Mouse (Mus musculus): ENCODE results near the gene Cntnap2. TPM values are rescaled to one million over a fixed set of nuclear protein-coding genes. Genes with fewer than 3 reads are reported as not detected.

The Cntnap2 gene
- polyA plus RNA-seq, 1 experiment from 2014 or later: 1.7 TPM

DNA sequence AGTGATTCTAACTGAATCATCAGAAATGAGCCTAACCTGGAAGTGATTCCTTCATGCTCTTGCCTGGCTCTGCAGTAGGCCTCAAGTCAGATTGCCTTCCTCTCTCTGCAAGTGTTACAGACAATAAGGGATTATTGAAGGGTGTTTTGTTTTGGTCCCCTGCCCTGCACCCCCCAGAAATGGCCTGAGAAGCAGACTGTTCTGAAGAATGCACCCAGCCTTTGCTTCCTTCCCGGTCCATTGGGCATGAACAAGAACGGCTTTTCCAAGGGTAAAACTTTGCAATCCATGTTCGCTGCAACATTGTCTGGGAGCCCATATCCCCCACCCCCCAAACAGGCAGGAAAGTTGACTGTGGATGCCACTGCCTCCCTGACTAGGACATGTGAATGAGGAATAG is 1704.3 kb downstream of the Cntnap2 start:
- Histone ChIP-seq H3K9ac (ENCODE audit: low read depth, low read length) (no peak overlapping the region), H3K4me1 (ENCODE audit: control insufficient read depth, insufficient read depth, low read length) (no peaks in the 10 kb centered on the region), H3K4me3 (ENCODE audit: low read length) (no peak overlapping the region), H3K4me2 (ENCODE audit: low read depth, low read length) (no peak overlapping the region), H3K9me3 (ENCODE audit: control insufficient read depth, low read length) (no peaks in the 10 kb centered on the region), H3K27ac (ENCODE audit: low read length) (no peak overlapping the region), H3K27me3 (replicated peaks; ENCODE audit: control insufficient read depth, insufficient read depth, low read length) (no peaks in the 10 kb centered on the region), H3K36me3 (ENCODE audit: control insufficient read depth, insufficient read depth, low read length) (no peaks in the 10 kb centered on the region)
- no peak for ATAC-seq
- WGBS: 85% methylated on average over 3 of the region's 3 CpGs

DNA sequence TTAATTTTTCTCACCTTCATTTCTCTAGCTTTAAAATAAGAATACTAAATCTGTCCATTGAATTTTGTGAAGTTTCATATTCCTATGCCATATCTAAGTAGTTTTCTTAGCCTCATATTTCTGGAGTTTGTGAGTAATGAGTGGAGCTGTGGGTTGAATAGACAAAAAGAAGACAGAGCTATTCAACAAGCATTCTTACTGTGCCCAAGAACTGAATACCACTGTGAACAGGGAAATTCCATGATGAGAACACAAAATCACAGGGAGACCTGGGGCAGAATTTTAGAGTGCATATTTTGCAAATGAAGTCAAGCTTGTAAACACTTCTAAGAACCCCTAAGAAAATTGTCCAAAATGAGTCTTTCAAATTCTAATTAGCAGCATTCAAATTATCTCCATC is 1715.4 kb downstream of the Cntnap2 start:
- H3K27me3 ChIP-seq (replicated peaks; ENCODE audit: control insufficient read depth, insufficient read depth, low read length): no peaks in the 10 kb centered on the region
- H3K4me3 ChIP-seq (ENCODE audit: low read length): no peak overlapping the region
- H3K9me3 ChIP-seq (ENCODE audit: control insufficient read depth, low read length): no peaks in the 10 kb centered on the region
- H3K36me3 ChIP-seq (ENCODE audit: control insufficient read depth, insufficient read depth, low read length): no peaks in the 10 kb centered on the region
- H3K4me2 ChIP-seq (ENCODE audit: low read depth, low read length): no peak overlapping the region
- H3K4me1 ChIP-seq (ENCODE audit: control insufficient read depth, insufficient read depth, low read length): no peaks in the 10 kb centered on the region
- ATAC-seq: no peak
- H3K27ac ChIP-seq (ENCODE audit: low read length): no peak overlapping the region
- no peak overlapping the region for H3K9ac ChIP-seq (ENCODE audit: low read depth, low read length)

DNA sequence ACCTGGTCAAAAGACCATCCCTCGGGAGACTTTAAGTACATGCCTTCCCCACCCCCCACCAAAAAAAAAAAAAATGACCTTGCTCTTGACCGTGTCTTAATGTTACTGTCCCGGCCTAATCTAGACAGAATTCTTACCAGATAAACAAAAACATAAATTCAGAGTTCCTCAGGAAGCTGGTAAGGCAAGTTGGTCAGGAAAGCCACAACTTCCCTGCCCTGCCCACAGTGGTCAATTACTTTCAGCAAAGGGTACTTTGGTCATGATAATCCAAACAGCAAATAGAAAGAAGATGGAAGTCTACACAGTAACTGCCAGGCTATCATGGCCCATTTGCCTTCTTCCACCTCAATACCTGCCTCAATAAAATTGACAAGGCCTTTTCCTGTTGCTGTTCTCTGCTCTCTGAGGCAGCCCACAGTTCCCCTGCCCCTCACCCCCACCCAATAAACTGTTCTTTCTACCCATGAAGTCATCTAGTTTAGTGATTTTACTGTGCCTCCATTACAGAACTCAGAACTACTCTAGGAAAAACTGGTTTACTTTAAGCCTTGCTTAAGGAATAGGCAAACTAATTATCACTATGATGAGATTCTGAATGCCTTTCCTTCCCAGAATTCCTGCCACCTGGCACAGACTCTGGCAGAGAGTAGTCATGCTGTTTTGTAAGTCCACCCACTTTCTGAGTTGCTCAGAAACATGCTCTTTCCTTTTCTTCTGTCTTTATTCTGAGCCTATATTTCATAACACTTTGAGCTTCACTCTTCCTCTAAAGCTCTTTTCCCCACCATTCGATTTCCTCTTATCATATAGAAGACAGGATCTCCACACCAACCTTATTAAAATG is 1743.3 kb downstream of the Cntnap2 start:
- Histone ChIP-seq H3K4me1 (ENCODE audit: control insufficient read depth, insufficient read depth, low read length) (no peaks in the 10 kb centered on the region), H3K4me2 (ENCODE audit: low read depth, low read length) (no peak overlapping the region), H3K9me3 (ENCODE audit: control insufficient read depth, low read length) (no peaks in the 10 kb centered on the region), H3K9ac (ENCODE audit: low read depth, low read length) (no peak overlapping the region), H3K4me3 (ENCODE audit: low read length) (no peak overlapping the region), H3K27ac (ENCODE audit: low read length) (no peak overlapping the region), H3K27me3 (replicated peaks; ENCODE audit: control insufficient read depth, insufficient read depth, low read length) (no peaks in the 10 kb centered on the region), H3K36me3 (ENCODE audit: control insufficient read depth, insufficient read depth, low read length) (no peaks in the 10 kb centered on the region)
- no peak for ATAC-seq
- 65% methylated on average over 4 of the region's 4 CpGs for WGBS

DNA sequence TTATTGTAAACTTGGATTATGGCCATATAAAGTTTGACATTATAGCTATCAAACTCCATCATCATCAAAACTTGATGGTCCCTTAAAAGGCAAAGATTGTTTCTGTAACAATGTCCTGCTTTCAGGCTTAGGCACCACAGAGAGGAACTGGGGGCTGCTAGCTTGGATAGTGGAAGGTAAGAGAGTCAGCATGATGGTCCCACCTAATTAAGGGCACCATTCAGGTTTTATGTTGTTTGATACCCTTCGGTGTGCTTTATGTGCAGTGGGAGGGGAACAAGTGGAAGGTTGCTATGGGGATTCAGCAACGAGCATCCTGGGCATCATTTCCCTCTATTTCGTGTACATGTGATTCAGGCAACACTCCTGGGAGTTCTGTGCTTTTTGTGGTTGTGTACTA is 1797.5 kb downstream of the Cntnap2 start:
- Histone ChIP-seq H3K4me3 (ENCODE audit: low read length) (no peak overlapping the region), H3K9me3 (ENCODE audit: control insufficient read depth, low read length) (no peaks in the 10 kb centered on the region), H3K4me2 (ENCODE audit: low read depth, low read length) (no peak overlapping the region), H3K9ac (ENCODE audit: low read depth, low read length) (no peak overlapping the region), H3K27ac (ENCODE audit: low read length) (no peak overlapping the region), H3K4me1 (ENCODE audit: control insufficient read depth, insufficient read depth, low read length) (0 out of 2 replicates have a peak, but pooled peaks cover 2% of the 10 kb centered on the region), H3K27me3 (replicated peaks; ENCODE audit: control insufficient read depth, insufficient read depth, low read length) (no peaks in the 10 kb centered on the region), H3K36me3 (ENCODE audit: control insufficient read depth, insufficient read depth, low read length) (no peaks in the 10 kb centered on the region)
- no peak for ATAC-seq
- 75% methylated on average over 3 of the region's 3 CpGs for WGBS

DNA sequence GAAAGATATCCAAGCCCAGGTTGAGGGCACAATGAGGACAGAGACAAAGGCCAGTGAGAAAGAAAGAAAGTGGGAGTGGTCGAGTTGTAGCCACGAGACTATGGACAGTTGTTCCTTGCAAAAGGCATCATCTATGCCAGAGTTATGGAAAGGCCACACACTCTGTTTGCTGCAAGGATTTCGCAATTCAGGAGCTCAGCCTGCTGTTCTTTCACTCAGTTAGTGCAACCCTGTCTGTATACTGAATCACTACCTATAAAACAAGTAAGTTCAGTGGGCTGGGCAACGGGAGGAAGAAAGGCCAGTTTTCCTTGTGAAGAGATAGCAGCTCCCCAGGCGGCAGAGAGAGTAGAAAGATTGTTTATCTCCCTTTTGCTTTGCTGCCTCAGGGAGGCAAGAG is 1801.9 kb downstream of the Cntnap2 start:
- no peak overlapping the region for H3K4me2 ChIP-seq (ENCODE audit: low read depth, low read length)
- 0 out of 2 replicates have a peak, but pooled peaks cover 2% of the 10 kb centered on the region for H3K4me1 ChIP-seq (ENCODE audit: control insufficient read depth, insufficient read depth, low read length)
- H3K36me3 ChIP-seq (ENCODE audit: control insufficient read depth, insufficient read depth, low read length): no peaks in the 10 kb centered on the region
- ATAC-seq: peak; percentile 91
- WGBS: 19% methylated on average over 5 of the region's 5 CpGs
- no peak overlapping the region for H3K4me3 ChIP-seq (ENCODE audit: low read length)
- no peak overlapping the region for H3K9ac ChIP-seq (ENCODE audit: low read depth, low read length)
- H3K9me3 ChIP-seq (ENCODE audit: control insufficient read depth, low read length): no peaks in the 10 kb centered on the region
- H3K27me3 ChIP-seq (replicated peaks; ENCODE audit: control insufficient read depth, insufficient read depth, low read length): no peaks in the 10 kb centered on the region
- H3K27ac ChIP-seq (ENCODE audit: low read length): no peak overlapping the region

DNA sequence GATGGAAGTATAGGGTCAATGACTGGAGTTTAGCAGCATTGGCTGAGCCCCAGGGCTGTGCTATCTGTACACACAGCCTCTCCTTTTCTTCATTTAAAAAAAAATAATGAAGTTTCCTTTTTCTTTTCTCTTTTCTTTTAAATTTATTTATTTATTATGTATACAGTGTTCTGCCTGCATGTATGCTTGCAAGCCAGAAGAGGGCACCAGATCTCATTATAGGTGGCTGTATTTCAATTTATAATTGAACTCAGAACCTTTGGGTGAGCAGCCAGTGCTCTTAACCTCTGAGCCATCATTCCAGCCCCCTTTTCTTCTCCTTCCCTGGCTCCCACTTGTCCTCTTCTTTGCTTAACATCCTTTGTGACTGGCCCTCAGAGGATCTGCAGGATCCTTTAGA is 1807.2 kb downstream of the Cntnap2 start:
- Histone ChIP-seq H3K27me3 (replicated peaks; ENCODE audit: control insufficient read depth, insufficient read depth, low read length) (no peaks in the 10 kb centered on the region), H3K4me3 (ENCODE audit: low read length) (no peak overlapping the region), H3K4me1 (ENCODE audit: control insufficient read depth, insufficient read depth, low read length) (no peaks in the 10 kb centered on the region), H3K9me3 (ENCODE audit: control insufficient read depth, low read length) (no peaks in the 10 kb centered on the region), H3K27ac (ENCODE audit: low read length) (no peak overlapping the region), H3K36me3 (ENCODE audit: control insufficient read depth, insufficient read depth, low read length) (no peaks in the 10 kb centered on the region), H3K9ac (ENCODE audit: low read depth, low read length) (no peak overlapping the region), H3K4me2 (ENCODE audit: low read depth, low read length) (no peak overlapping the region)
- no peak for ATAC-seq

DNA sequence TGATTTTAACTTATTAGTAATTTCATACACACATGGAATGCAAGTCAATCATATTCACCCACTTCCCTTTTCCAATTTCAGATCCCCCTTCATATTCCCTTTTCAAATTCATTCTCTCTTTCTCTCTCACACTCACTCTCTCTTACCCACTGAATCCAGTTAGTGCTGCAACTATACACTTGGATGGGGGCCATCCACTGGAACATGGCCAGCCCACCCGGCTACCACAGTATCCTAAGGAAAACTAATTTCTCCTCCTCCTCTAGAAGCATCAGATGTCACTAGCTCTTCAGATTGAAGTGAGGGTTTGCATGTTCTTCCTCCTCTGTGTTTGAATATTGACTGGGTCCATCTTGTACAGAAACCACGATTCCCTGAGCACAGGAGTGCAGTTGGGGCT is 1827.1 kb downstream of the Cntnap2 start:
- Histone ChIP-seq H3K9me3 (ENCODE audit: control insufficient read depth, low read length) (no peaks in the 10 kb centered on the region), H3K9ac (ENCODE audit: low read depth, low read length) (no peak overlapping the region), H3K27ac (ENCODE audit: low read length) (no peak overlapping the region), H3K4me1 (ENCODE audit: control insufficient read depth, insufficient read depth, low read length) (no peaks in the 10 kb centered on the region), H3K36me3 (ENCODE audit: control insufficient read depth, insufficient read depth, low read length) (no peaks in the 10 kb centered on the region), H3K4me3 (ENCODE audit: low read length) (no peak overlapping the region), H3K27me3 (replicated peaks; ENCODE audit: control insufficient read depth, insufficient read depth, low read length) (no peaks in the 10 kb centered on the region), H3K4me2 (ENCODE audit: low read depth, low read length) (no peak overlapping the region)
- WGBS: 62% methylated on average over 2 of the region's 2 CpGs
- no peak for ATAC-seq

DNA sequence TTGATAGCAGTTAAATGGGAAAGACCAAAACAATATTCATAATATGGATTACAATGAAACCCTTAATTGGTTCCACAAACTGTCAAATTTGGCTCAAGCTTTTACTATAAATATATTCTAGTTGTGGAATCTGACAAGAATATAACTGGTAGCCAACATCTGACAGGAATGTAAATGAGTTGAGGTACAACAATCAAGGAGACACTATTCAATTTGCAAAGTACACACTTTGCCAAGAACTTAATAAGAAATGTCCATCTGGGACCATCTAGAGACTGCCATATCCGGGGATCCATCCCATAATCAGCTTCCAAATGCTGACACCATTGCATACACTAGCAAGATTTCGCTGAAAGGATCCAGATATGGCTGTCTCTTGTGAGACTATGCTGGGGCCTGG is 1850.0 kb downstream of the Cntnap2 start:
- 69% methylated on average over 2 of the region's 2 CpGs for WGBS
- Histone ChIP-seq H3K27me3 (replicated peaks; ENCODE audit: control insufficient read depth, insufficient read depth, low read length) (no peaks in the 10 kb centered on the region), H3K36me3 (ENCODE audit: control insufficient read depth, insufficient read depth, low read length) (no peaks in the 10 kb centered on the region), H3K9ac (ENCODE audit: low read depth, low read length) (no peak overlapping the region), H3K4me1 (ENCODE audit: control insufficient read depth, insufficient read depth, low read length) (no peaks in the 10 kb centered on the region), H3K4me3 (ENCODE audit: low read length) (no peak overlapping the region), H3K27ac (ENCODE audit: low read length) (no peak overlapping the region), H3K9me3 (ENCODE audit: control insufficient read depth, low read length) (no peaks in the 10 kb centered on the region), H3K4me2 (ENCODE audit: low read depth, low read length) (no peak overlapping the region)
- ATAC-seq: no peak

DNA sequence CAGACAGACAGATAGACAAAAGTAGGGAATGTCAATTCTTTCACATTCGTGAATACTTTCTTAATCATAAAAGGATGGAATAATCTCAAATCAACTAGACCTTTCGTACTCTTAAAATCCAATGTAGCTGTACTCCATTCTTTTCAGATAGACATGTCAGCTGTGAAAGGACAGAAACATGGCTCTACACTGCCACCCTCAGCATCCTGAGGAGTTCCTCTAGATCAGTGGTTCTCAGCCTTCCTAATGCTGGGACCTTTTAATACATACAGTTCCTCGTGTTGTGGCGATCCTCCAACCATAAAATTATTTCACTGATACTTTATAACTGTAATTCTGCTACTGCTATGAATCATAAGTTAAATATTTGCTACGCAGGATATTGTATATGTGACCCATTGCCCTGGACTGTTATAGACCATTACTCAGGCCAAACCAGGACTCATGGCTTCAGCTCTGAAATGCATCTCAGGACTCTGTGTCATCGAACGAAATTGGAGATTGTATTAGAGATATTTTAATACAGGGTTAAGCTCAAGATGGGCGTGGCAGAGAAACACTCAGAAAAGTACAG is 1859.6 kb downstream of the Cntnap2 start:
- H3K9me3 ChIP-seq (ENCODE audit: control insufficient read depth, low read length): no peaks in the 10 kb centered on the region
- H3K27me3 ChIP-seq (replicated peaks; ENCODE audit: control insufficient read depth, insufficient read depth, low read length): no peaks in the 10 kb centered on the region
- H3K4me2 ChIP-seq (ENCODE audit: low read depth, low read length): no peak overlapping the region
- H3K36me3 ChIP-seq (ENCODE audit: control insufficient read depth, insufficient read depth, low read length): no peaks in the 10 kb centered on the region
- H3K27ac ChIP-seq (ENCODE audit: low read length): no peak overlapping the region
- ATAC-seq: peak; percentile 80
- H3K4me3 ChIP-seq (ENCODE audit: low read length): no peak overlapping the region
- no peaks in the 10 kb centered on the region for H3K4me1 ChIP-seq (ENCODE audit: control insufficient read depth, insufficient read depth, low read length)
- no peak overlapping the region for H3K9ac ChIP-seq (ENCODE audit: low read depth, low read length)
- WGBS: 66% methylated on average over 8 of the region's 8 CpGs

Measured in intestine, embryonic 16.5 days (tissue).